Mouse (Mus musculus): ENCODE results near the gene Cdk14.
"Not testable (repeated sequence)": the region's sequence is repeated elsewhere in the genome, so short reads cannot be mapped to it uniquely, and the experiment has no call there.

Cdk14 gene

GRCm38 (mm10) chr5:4959446-4959845 lies 460.7 kb downstream of the Cdk14 start:
- DNase-seq, result no peak

GRCm38 (mm10) chr5:4955993-4956392 lies 464.1 kb downstream of the Cdk14 start:
- DNase-seq, result no peak

GRCm38 (mm10) chr5:4955392-4955791 lies 464.7 kb downstream of the Cdk14 start:
- no peak for DNase-seq

- no peak for DNase-seq
Observed at GRCm38 (mm10) chr5:4949433-4949832, 470.7 kb downstream of the Cdk14 start.

- peak in 1 of 2 experiments; percentile 23 for DNase-seq
Observed at GRCm38 (mm10) chr5:4948090-4948954, 471.8 kb downstream of the Cdk14 start.

- DNase-seq, result no peak
Observed at GRCm38 (mm10) chr5:4935131-4935530, 485.0 kb downstream of the Cdk14 start.

- no peak for DNase-seq
Observed at GRCm38 (mm10) chr5:4934491-4934890, 485.6 kb downstream of the Cdk14 start.

- DNase-seq, result no peak
Observed at GRCm38 (mm10) chr5:4931539-4932143, 488.5 kb downstream of the Cdk14 start.

GRCm38 (mm10) chr5:4929628-4930027 lies 490.5 kb downstream of the Cdk14 start:
- DNase-seq, result no peak

GRCm38 (mm10) chr5:4924866-4925265 lies 495.2 kb downstream of the Cdk14 start:
- no peak for DNase-seq

- DNase-seq, result peak; percentile 63 to 77
Observed at GRCm38 (mm10) chr5:4918376-4918775, 501.7 kb downstream of the Cdk14 start.

GRCm38 (mm10) chr5:4917743-4918142 lies 502.4 kb downstream of the Cdk14 start:
- no peak for DNase-seq

GRCm38 (mm10) chr5:4917274-4917673 lies 502.8 kb downstream of the Cdk14 start:
- no peak for DNase-seq

- peak; percentile 39 to 41 for DNase-seq
Observed at GRCm38 (mm10) chr5:4916390-4917273, 503.5 kb downstream of the Cdk14 start.

GRCm38 (mm10) chr5:4904911-4905310 lies 515.2 kb downstream of the Cdk14 start:
- not testable (repeated sequence) for DNase-seq

- no peak for DNase-seq
Observed at GRCm38 (mm10) chr5:4898241-4898640, 521.9 kb downstream of the Cdk14 start.

- no peak for DNase-seq
Observed at GRCm38 (mm10) chr5:4894988-4895387, 525.1 kb downstream of the Cdk14 start.

- no peak for DNase-seq
Observed at GRCm38 (mm10) chr5:4893852-4894207, 526.3 kb downstream of the Cdk14 start.

- DNase-seq, result no peak
Observed at GRCm38 (mm10) chr5:4893206-4893851, 526.8 kb downstream of the Cdk14 start.

- DNase-seq, result no peak
Observed at GRCm38 (mm10) chr5:4892734-4893133, 527.4 kb downstream of the Cdk14 start.

GRCm38 (mm10) chr5:4891862-4892704 lies 528.0 kb downstream of the Cdk14 start:
- no peak for DNase-seq

GRCm38 (mm10) chr5:4887069-4887468 lies 533.0 kb downstream of the Cdk14 start:
- DNase-seq, result no peak

Data from cerebellum, postnatal 36 days (tissue).